Mouse (Mus musculus): Measurements from ENCODE around the gene Myt1l.

DNA sequence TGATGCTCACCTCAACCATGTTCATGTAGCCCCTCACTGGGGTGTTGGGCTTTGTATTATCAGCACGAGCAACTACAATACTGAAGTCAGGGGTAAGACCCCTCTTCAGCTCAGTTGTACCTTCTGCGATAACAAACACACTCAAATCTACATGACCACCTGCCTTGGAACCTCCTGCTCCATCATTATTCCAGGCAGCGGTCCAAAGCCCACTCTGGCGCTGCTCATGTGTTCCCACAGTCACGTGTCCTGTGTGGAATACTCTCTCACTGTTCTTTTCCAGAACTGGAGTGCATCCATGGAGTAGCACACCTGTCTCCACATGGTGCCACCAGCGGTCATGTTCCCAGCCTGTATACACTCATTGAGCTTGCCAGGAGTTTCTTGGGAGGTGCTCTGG, 42.2 kb downstream of the Myt1l start:
- TF ChIP-seq CTCF (IDR thresholded peaks at IDR 0.05) (no peak), EP300 (IDR thresholded peaks at IDR 0.05) (no peak)

All from lung, postnatal 0 days (tissue).